Mouse (Mus musculus) heart, embryonic 16.5 days (tissue): ENCODE data around the gene Wasf1. TPM values are rescaled to one million over a fixed set of nuclear protein-coding genes. Genes with fewer than 3 reads are reported as not detected.

Experiments used
- ATAC-seq: fragments of 200-750 bp; cut with Nextera tagmentation; replicated peaks from 2 replicates; pipeline ENCODE4 v1.8.0; 2017; ENCODE audit warnings: moderate number of reproducible peaks; ENCODE audit not compliant: insufficient read depth, low FRiP score; ENCODE audit errors: extremely low read depth
- H3K27ac ChIP-seq: fragments of 300-500 bp; sonication (generic); 2 replicates; pipeline ENCODE4 v1.5.1; 2014; ENCODE audit warnings: mild to moderate bottlenecking, low read length, control low read depth, moderate library complexity
- H3K27me3 ChIP-seq: fragments of 300-500 bp; sonication (generic); 2 replicates; pipeline ENCODE4 v1.6.1; 2014; ENCODE audit warnings: low read length, mixed read lengths; ENCODE audit not compliant: control insufficient read depth, insufficient read depth
- H3K36me3 ChIP-seq: fragments of 300-500 bp; sonication (generic); 2 replicates; pipeline ENCODE4 v1.6.1; 2014; ENCODE audit not compliant: control insufficient read depth, insufficient read depth
- H3K4me1 ChIP-seq: fragments of 300-500 bp; sonication (generic); 2 replicates; pipeline ENCODE4 v1.6.1; 2014; ENCODE audit warnings: low read length, mixed read lengths; ENCODE audit not compliant: control insufficient read depth, insufficient read depth
- H3K4me2 ChIP-seq: fragments of 300-500 bp; sonication (generic); 2 replicates; pipeline ENCODE4 v1.6.1; 2014; ENCODE audit warnings: low read depth, mild to moderate bottlenecking, control low read depth, low read length
- H3K4me3 ChIP-seq: fragments of 300-500 bp; sonication (generic); 2 replicates; pipeline ENCODE4 v1.5.1; 2014; ENCODE audit warnings: mild to moderate bottlenecking, control low read depth, low read length
- H3K9ac ChIP-seq: fragments of 300-500 bp; sonication (generic); 2 replicates; pipeline ENCODE4 v1.6.1; 2014; ENCODE audit warnings: low read length, control low read depth
- H3K9me3 ChIP-seq: fragments of 300-500 bp; sonication (generic); replicated peaks from 2 replicates; pipeline ENCODE4 v1.6.1; 2016; ENCODE audit warnings: low read length; ENCODE audit not compliant: control insufficient read depth
- WGBS: fragments of 180-500 bp; shearing (Covaris S2); extraction: QIAGEN DNeasy Blood & Tissue Kit; methylation state at CpG from one replicate; pipeline ENCODE4 v1.1.7; 2014; 5-methylcytosine and 5-hydroxymethylcytosine counted together
- polyA plus RNA-seq: library from polyadenylated mRNA; unstranded; fragments of >200 nt; fragmentation: Nextera tagmentation; extraction: Ambion mirVana; gene quantifications from 2 replicates; pipeline ENCODE4 v1.2.1, GENCODE M21; 2015

Gene Wasf1
- polyA plus RNA-seq, 1 experiment from 2014 or later = 11.4 TPM

DNA sequence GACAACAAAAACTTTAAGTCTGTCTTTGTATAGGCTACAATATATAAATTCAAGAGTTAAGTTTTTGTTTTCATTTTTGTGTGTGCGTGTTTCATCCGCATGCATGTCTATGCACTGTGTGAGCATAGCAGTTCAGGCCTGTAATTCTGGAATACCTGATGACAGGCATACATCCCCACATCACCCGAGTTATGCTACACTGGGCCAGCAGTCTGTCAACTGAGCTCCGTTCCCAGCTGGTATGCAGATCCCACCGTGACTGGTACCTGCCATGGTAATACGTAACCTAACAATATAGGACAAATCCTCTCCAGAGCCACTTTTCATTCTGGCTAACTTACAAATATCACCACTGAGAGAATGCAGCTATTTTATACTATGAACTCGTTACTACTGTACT is 26.6 kb upstream of the Wasf1 start:
- ATAC-seq = no peak
- Histone ChIP-seq H3K4me2 (no peak overlapping the region), H3K27ac (no peak overlapping the region), H3K9me3 (no peaks in the 10 kb centered on the region), H3K9ac (no peak overlapping the region), H3K36me3 (no peaks in the 10 kb centered on the region), H3K4me3 (no peak overlapping the region), H3K27me3 (no peaks in the 10 kb centered on the region), H3K4me1 (peaks cover 6% of the 10 kb centered on the region)
- 79% methylated on average over 7 of the region's 7 CpGs for WGBS

- no peak overlapping the region for H3K9ac ChIP-seq
- WGBS = 48% methylated on average over 8 of the region's 8 CpGs
- H3K27ac ChIP-seq = peak overlapping the region; percentile 27; the same call in 1 of the 2 replicates
- H3K27me3 ChIP-seq = no peaks in the 10 kb centered on the region
- no peaks in the 10 kb centered on the region for H3K9me3 ChIP-seq
- no peak overlapping the region for H3K4me2 ChIP-seq
- H3K36me3 ChIP-seq = no peaks in the 10 kb centered on the region
- ATAC-seq = no peak; the same call in 1 of the 2 replicates
- peaks cover 6% of the 10 kb centered on the region for H3K4me1 ChIP-seq
- H3K4me3 ChIP-seq = no peak overlapping the region
These were observed 25.7 kb upstream of the Wasf1 start for GRCm38 (mm10) chr10:40857599-40857998.

GRCm38 (mm10) chr10:40868081-40868480 is 15.2 kb upstream of the Wasf1 start:
- Histone ChIP-seq H3K27me3 (no peaks in the 10 kb centered on the region), H3K9ac (no peak overlapping the region), H3K9me3 (peaks cover 2% of the 10 kb centered on the region; the same call in 1 of the 2 replicates), H3K36me3 (peaks cover 21% of the 10 kb centered on the region), H3K4me1 (peaks cover 3% of the 10 kb centered on the region), H3K4me2 (no peak overlapping the region), H3K4me3 (no peak overlapping the region), H3K27ac (no peak overlapping the region)
- 57% methylated on average over 2 of the region's 2 CpGs for WGBS
- no peak for ATAC-seq

DNA sequence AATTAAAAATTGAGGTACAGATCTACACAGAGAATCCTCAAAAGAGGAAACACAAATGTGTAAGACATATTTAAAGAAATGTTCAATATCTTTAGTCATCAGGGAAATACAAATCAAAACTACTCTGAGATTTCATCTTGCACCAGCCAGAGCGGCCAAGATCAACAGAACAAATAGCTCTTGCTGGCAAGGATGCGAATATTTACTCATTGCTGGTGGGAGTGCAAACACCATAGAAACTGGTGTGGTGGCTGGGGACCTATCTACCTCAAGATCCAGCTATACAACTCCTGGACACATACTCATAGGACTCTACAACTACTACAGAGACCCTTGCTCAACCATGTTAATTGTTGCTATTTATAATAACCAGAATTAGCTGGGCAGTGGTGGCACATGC is 12.0 kb upstream of the Wasf1 start:
- Histone ChIP-seq H3K9me3 (no peaks in the 10 kb centered on the region), H3K4me3 (no peak overlapping the region), H3K9ac (no peak overlapping the region), H3K4me1 (peaks cover 3% of the 10 kb centered on the region), H3K27me3 (no peaks in the 10 kb centered on the region), H3K27ac (no peak overlapping the region), H3K36me3 (no peaks in the 10 kb centered on the region; the same call in 1 of the 2 replicates), H3K4me2 (no peak overlapping the region)
- WGBS = 84% methylated on average over 2 of the region's 2 CpGs
- ATAC-seq = no peak

GRCm38 (mm10) chr10:40872052-40872451 is 11.2 kb upstream of the Wasf1 start:
- WGBS = 52% methylated on average over 2 of the region's 2 CpGs
- ATAC-seq = no peak
- no peaks in the 10 kb centered on the region for H3K36me3 ChIP-seq

DNA sequence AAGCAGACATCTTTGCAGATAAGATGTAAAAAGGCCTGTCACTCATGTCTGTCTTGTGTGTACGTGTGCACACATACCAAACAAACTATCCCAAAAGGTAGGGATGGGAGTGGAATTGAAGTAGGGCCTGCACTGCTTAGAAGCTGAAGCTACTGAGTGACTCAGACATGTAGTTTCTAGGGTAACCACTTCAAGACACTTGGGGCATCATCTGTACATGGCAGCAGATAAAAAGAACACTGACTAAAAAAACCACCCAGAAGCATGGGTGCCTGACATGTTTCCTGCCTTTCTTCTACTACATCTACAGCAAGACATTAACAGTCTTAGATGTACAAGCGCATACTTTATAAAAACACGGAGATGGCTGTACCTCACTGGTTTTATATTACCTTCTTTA is 5.0 kb upstream of the Wasf1 start:
- Histone ChIP-seq H3K27me3 (no peaks in the 10 kb centered on the region), H3K9me3 (no peaks in the 10 kb centered on the region), H3K4me3 (no peak overlapping the region), H3K4me2 (no peak overlapping the region), H3K36me3 (no peaks in the 10 kb centered on the region; the same call in none of the 2 replicates), H3K27ac (no peak overlapping the region), H3K9ac (no peak overlapping the region), H3K4me1 (peaks cover 29% of the 10 kb centered on the region)
- ATAC-seq = no peak
- 61% methylated on average over 3 of the region's 3 CpGs for WGBS

More at GRCm38 (mm10) chr10:40872052-40872451, 11.2 kb upstream of the Wasf1 start:
- Histone ChIP-seq H3K9ac (no peak overlapping the region), H3K4me1 (peaks cover 3% of the 10 kb centered on the region), H3K27me3 (no peaks in the 10 kb centered on the region), H3K27ac (no peak overlapping the region), H3K9me3 (no peaks in the 10 kb centered on the region), H3K4me3 (no peak overlapping the region), H3K4me2 (no peak overlapping the region)

GRCm38 (mm10) chr10:40879969-40880368 is 3.3 kb upstream of the Wasf1 start:
- no peak for ATAC-seq
- H3K4me2 ChIP-seq = no peak overlapping the region

GRCm38 (mm10) chr10:40881236-40881635 is 2.0 kb upstream of the Wasf1 start:
- H3K9ac ChIP-seq = no peak overlapping the region

More at GRCm38 (mm10) chr10:40879969-40880368, 3.3 kb upstream of the Wasf1 start:
- Histone ChIP-seq H3K9me3 (no peaks in the 10 kb centered on the region), H3K9ac (no peak overlapping the region), H3K4me1 (peaks cover 29% of the 10 kb centered on the region), H3K27ac (no peak overlapping the region), H3K27me3 (no peaks in the 10 kb centered on the region), H3K4me3 (no peak overlapping the region), H3K36me3 (no peaks in the 10 kb centered on the region; the same call in none of the 2 replicates)
- 69% methylated on average over 9 of the region's 9 CpGs for WGBS

GRCm38 (mm10) chr10:40882333-40882732 is 942 bp upstream of the Wasf1 start:
- Histone ChIP-seq H3K27ac (peak overlapping the region; percentile 79), H3K9ac (peak overlapping the region; percentile 84), H3K9me3 (no peaks in the 10 kb centered on the region), H3K4me2 (peak overlapping the region; percentile 71), H3K27me3 (no peaks in the 10 kb centered on the region), H3K4me1 (peaks cover 29% of the 10 kb centered on the region), H3K4me3 (peak overlapping the region; percentile 74), H3K36me3 (no peaks in the 10 kb centered on the region; the same call in none of the 2 replicates)
- 10% methylated on average over 9 of the region's 9 CpGs for WGBS
- ATAC-seq = no peak

More at GRCm38 (mm10) chr10:40881236-40881635, 2.0 kb upstream of the Wasf1 start:
- Histone ChIP-seq H3K27ac (peak overlapping the region; percentile 78), H3K27me3 (no peaks in the 10 kb centered on the region), H3K9me3 (no peaks in the 10 kb centered on the region), H3K4me3 (peak overlapping the region; percentile 74; the same call in 1 of the 2 replicates), H3K36me3 (no peaks in the 10 kb centered on the region; the same call in none of the 2 replicates), H3K4me2 (peak overlapping the region; percentile 71), H3K4me1 (peaks cover 29% of the 10 kb centered on the region)
- 52% methylated on average over 3 of the region's 3 CpGs for WGBS
- no peak for ATAC-seq
